Mouse (Mus musculus) limb, embryonic 11.5 days (tissue): ENCODE measurements around the gene Ascl3. TPM values are rescaled to one million over a fixed set of nuclear protein-coding genes. Genes with fewer than 3 reads are reported as not detected.

ENCODE experiments used
- ATAC-seq: fragments of 200-750 bp; cut with Nextera tagmentation; 2 replicates; pipeline ENCODE4 v1.8.0; 2017; ENCODE audit warnings: low read depth; ENCODE audit not compliant: insufficient number of reproducible peaks, low FRiP score, low TSS enrichment
- DNase-seq: peaks from one replicate; pipeline ENCODE4 v3.0.0-alpha.2; 2015; ENCODE audit warnings: low spot score
- H3K27ac ChIP-seq: fragments of 300-500 bp; sonication (generic); replicated peaks from 2 replicates; pipeline ENCODE4 v1.5.1; 2014; ENCODE audit warnings: low read depth, mild to moderate bottlenecking, low read length
- H3K27me3 ChIP-seq: fragments of 300-500 bp; sonication (generic); 2 replicates; pipeline ENCODE4 v1.6.1; 2014; ENCODE audit warnings: mild to moderate bottlenecking, low read length, mixed read lengths; ENCODE audit not compliant: control insufficient read depth, insufficient read depth
- H3K36me3 ChIP-seq: fragments of 300-500 bp; sonication (generic); 2 replicates; pipeline ENCODE4 v1.6.1; 2014; ENCODE audit warnings: mild to moderate bottlenecking, low read length, moderate library complexity, mixed read lengths; ENCODE audit not compliant: control insufficient read depth, insufficient read depth
- H3K4me1 ChIP-seq: fragments of 300-500 bp; sonication (generic); 2 replicates; pipeline ENCODE4 v1.6.1; 2014; ENCODE audit warnings: low read length, mixed read lengths; ENCODE audit not compliant: control insufficient read depth, insufficient read depth
- H3K4me2 ChIP-seq: fragments of 300-500 bp; sonication (generic); 2 replicates; pipeline ENCODE4 v1.6.1; 2014; ENCODE audit warnings: low read depth, mild to moderate bottlenecking, moderate library complexity; ENCODE audit not compliant: severe bottlenecking
- H3K4me3 ChIP-seq: fragments of 300-500 bp; sonication (generic); 2 replicates; pipeline ENCODE4 v1.5.1; 2014; ENCODE audit warnings: low read depth, low read length
- H3K9ac ChIP-seq: fragments of 300-500 bp; sonication (generic); 2 replicates; pipeline ENCODE4 v1.6.1; 2014; ENCODE audit warnings: mild to moderate bottlenecking, low read length
- H3K9me3 ChIP-seq: fragments of 300-500 bp; sonication (generic); 2 replicates; pipeline ENCODE4 v1.6.1; 2016; ENCODE audit warnings: low read length; ENCODE audit not compliant: control insufficient read depth
- WGBS: fragments of 180-500 bp; shearing (Covaris S2); extraction: QIAGEN DNeasy Blood & Tissue Kit; methylation state at CpG from one replicate; pipeline ENCODE4 v1.1.7; 2014; 5-methylcytosine and 5-hydroxymethylcytosine counted together
- polyA plus RNA-seq: library from polyadenylated mRNA; unstranded; fragments of >200 nt; fragmentation: Nextera tagmentation; extraction: Ambion mirVana; gene quantifications from 2 replicates; pipeline ENCODE4 v1.2.1, GENCODE M21; 2014

The Ascl3 gene
- polyA plus RNA-seq, 1 experiment from 2014 or later = not detected

GRCm38 (mm10) chr7:109704461-109704860, 27.1 kb downstream of the Ascl3 start:
- peak overlapping the region; percentile 68 for H3K4me3 ChIP-seq
- ATAC-seq (no peak), DNase-seq (no peak)
- H3K9ac ChIP-seq = no peak overlapping the region
- no peaks in the 10 kb centered on the region for H3K4me1 ChIP-seq
- WGBS = 78% methylated on average over 3 of the region's 3 CpGs
- H3K4me2 ChIP-seq = peak overlapping the region; percentile 79
- H3K27ac ChIP-seq = no peak overlapping the region
- H3K9me3 ChIP-seq = no peaks in the 10 kb centered on the region
- no peaks in the 10 kb centered on the region for H3K27me3 ChIP-seq
- H3K36me3 ChIP-seq = no peaks in the 10 kb centered on the region

- H3K9ac ChIP-seq = peak overlapping the region; percentile 85
- peak overlapping the region; percentile 77 for H3K27ac ChIP-seq
- peak overlapping the region; percentile 79 for H3K4me2 ChIP-seq
- WGBS = 2% methylated on average over 15 of the region's 17 CpGs
- ATAC-seq (no peak), DNase-seq (no peak)
- H3K4me3 ChIP-seq = peak overlapping the region; percentile 68
- H3K36me3 ChIP-seq = no peaks in the 10 kb centered on the region
- H3K27me3 ChIP-seq = no peaks in the 10 kb centered on the region
- H3K4me1 ChIP-seq = no peaks in the 10 kb centered on the region
- no peaks in the 10 kb centered on the region for H3K9me3 ChIP-seq
Measured at GRCm38 (mm10) chr7:109704016-109704377, 27.5 kb downstream of the Ascl3 start.

- H3K36me3 ChIP-seq = no peaks in the 10 kb centered on the region
- H3K4me1 ChIP-seq = no peaks in the 10 kb centered on the region
- peak within 1 kb of the TSS; percentile 85 for H3K9ac ChIP-seq
- H3K27me3 ChIP-seq = no peaks in the 10 kb centered on the region
- peak within 1 kb of the TSS; percentile 68 for H3K4me3 ChIP-seq
- WGBS = under 1% methylated on average over 61 of the region's 61 CpGs
- ATAC-seq = peak; percentile 99
- peak; percentile 98 for DNase-seq
- H3K9me3 ChIP-seq = no peaks in the 10 kb centered on the region
- peak within 1 kb of the TSS; percentile 79 for H3K4me2 ChIP-seq
- H3K27ac ChIP-seq = peak within 1 kb of the TSS; percentile 77
Measured at GRCm38 (mm10) chr7:109703190-109704015, 28.1 kb downstream of the Ascl3 start, which contains the start of the genes St5 and Akip1. TSS of gene St5 (minus strand) at chr7:109703605. TSS of gene Akip1 (plus strand) at chr7:109703690.

- 37% methylated on average over 4 of the region's 4 CpGs for WGBS
- H3K4me3 ChIP-seq = no peak overlapping the region
- no peak overlapping the region for H3K4me2 ChIP-seq
- H3K27me3 ChIP-seq = no peaks in the 10 kb centered on the region
- H3K36me3 ChIP-seq = no peaks in the 10 kb centered on the region
- no peak overlapping the region for H3K27ac ChIP-seq
- no peaks in the 10 kb centered on the region for H3K4me1 ChIP-seq
- no peak overlapping the region for H3K9ac ChIP-seq
- no peaks in the 10 kb centered on the region for H3K9me3 ChIP-seq
- ATAC-seq (no peak), DNase-seq (no peak)
Measured at GRCm38 (mm10) chr7:109702721-109703120, 28.8 kb downstream of the Ascl3 start.

GRCm38 (mm10) chr7:109700213-109700612, 31.3 kb downstream of the Ascl3 start:
- no peak for ATAC-seq
- no peaks in the 10 kb centered on the region for H3K27me3 ChIP-seq
- H3K4me1 ChIP-seq = no peaks in the 10 kb centered on the region
- H3K9ac ChIP-seq = no peak overlapping the region
- no peaks in the 10 kb centered on the region for H3K9me3 ChIP-seq
- H3K36me3 ChIP-seq = no peaks in the 10 kb centered on the region
- no peak for DNase-seq
- H3K4me3 ChIP-seq = no peak overlapping the region
- no peak overlapping the region for H3K4me2 ChIP-seq
- no peak overlapping the region for H3K27ac ChIP-seq

GRCm38 (mm10) chr7:109695339-109695726, 36.2 kb downstream of the Ascl3 start:
- no peaks in the 10 kb centered on the region for H3K9me3 ChIP-seq
- no peak overlapping the region for H3K27ac ChIP-seq
- H3K27me3 ChIP-seq = no peaks in the 10 kb centered on the region
- H3K36me3 ChIP-seq = no peaks in the 10 kb centered on the region
- WGBS = 92% methylated on average over 10 of the region's 10 CpGs
- ATAC-seq = no peak
- no peak overlapping the region for H3K9ac ChIP-seq
- DNase-seq = no peak
- no peak overlapping the region for H3K4me3 ChIP-seq
- H3K4me2 ChIP-seq = no peak overlapping the region
- no peaks in the 10 kb centered on the region for H3K4me1 ChIP-seq

- H3K9me3 ChIP-seq = no peaks in the 10 kb centered on the region
- H3K4me1 ChIP-seq = no peaks in the 10 kb centered on the region
- H3K4me3 ChIP-seq = no peak overlapping the region
- DNase-seq (no peak), ATAC-seq (no peak)
- H3K9ac ChIP-seq = no peak overlapping the region
- no peak overlapping the region for H3K27ac ChIP-seq
- WGBS = 88% methylated on average over 13 of the region's 13 CpGs
- H3K27me3 ChIP-seq = no peaks in the 10 kb centered on the region
- H3K4me2 ChIP-seq = no peak overlapping the region
- no peaks in the 10 kb centered on the region for H3K36me3 ChIP-seq
Measured at GRCm38 (mm10) chr7:109694576-109695338, 36.8 kb downstream of the Ascl3 start.

- Histone ChIP-seq H3K9me3 (no peaks in the 10 kb centered on the region), H3K27ac (no peak overlapping the region), H3K4me3 (no peak overlapping the region), H3K4me2 (no peak overlapping the region), H3K27me3 (no peaks in the 10 kb centered on the region), H3K36me3 (no peaks in the 10 kb centered on the region), H3K9ac (no peak overlapping the region), H3K4me1 (no peaks in the 10 kb centered on the region)
- DNase-seq (no peak), ATAC-seq (no peak)
- 91% methylated on average over 5 of the region's 5 CpGs for WGBS
Measured at GRCm38 (mm10) chr7:109690961-109691360, 40.6 kb downstream of the Ascl3 start.
